9 mouse cellular contexts compared by ENCODE assay signal in genomic region chr11:63412364-63412991, GRCm38 (mm10).
DNase-seq lines count a peak whose midpoint lies in the region; ATAC-seq and TF ChIP-seq lines count a peak whose summit lies in the region.
"Had no signal": no experiment of that assay in that cellular context is flagged by ENCODE, and none has a peak within 500 bp of the region (broad histone marks: within the 10 kb centered on the region; RNA-seq: fewer than 3 reads in every experiment).

No protein-coding gene starts in this region.

- WGBS in lung, adult 2 months: 28% methylated on average over 18 of the region's 18 CpGs
- WGBS in forebrain, embryonic 12.5 days: 1% methylated on average over 18 of the region's 18 CpGs
- 8% methylated on average over 18 of the region's 18 CpGs for WGBS in liver, embryonic 11.5 days
- 16% methylated on average over 18 of the region's 18 CpGs for WGBS in stomach, embryonic 15.5 days

- peaks cover 4% of the 10 kb centered on the region for H3K4me1 ChIP-seq in lung, adult 2 months (ENCODE audit: control insufficient read depth, insufficient read depth, low read length)
- peaks cover 26% of the 10 kb centered on the region for H3K4me1 ChIP-seq in forebrain, embryonic 12.5 days
- H3K4me1 ChIP-seq in liver, embryonic 11.5 days (replicated peaks; ENCODE audit: control insufficient read depth, insufficient read depth, low read length): no peaks in the 10 kb centered on the region
- no peaks in the 10 kb centered on the region for H3K4me1 ChIP-seq in stomach, embryonic 15.5 days

- peak overlapping the region; percentile 48 for H3K4me2 ChIP-seq in forebrain, embryonic 12.5 days
- peak overlapping the region; percentile 57 for H3K4me2 ChIP-seq in liver, embryonic 11.5 days
- H3K4me2 ChIP-seq in stomach, embryonic 15.5 days: peak overlapping the region; percentile 54

- no peaks in the 10 kb centered on the region for H3K9me3 ChIP-seq in forebrain, embryonic 12.5 days
- no peaks in the 10 kb centered on the region for H3K9me3 ChIP-seq in liver, embryonic 11.5 days (ENCODE audit: control insufficient read depth, low read length)
- no peaks in the 10 kb centered on the region for H3K9me3 ChIP-seq in stomach, embryonic 15.5 days

- peak overlapping the region; percentile 29 for H3K4me3 ChIP-seq in lung, adult 2 months (replicated peaks; ENCODE audit: extremely low read depth, low read depth, low read length)
- H3K4me3 ChIP-seq in forebrain, embryonic 12.5 days (replicated peaks): peak overlapping the region; percentile 22; the same call in 1 of the 2 replicates
- peak overlapping the region; percentile 26; the same call in 1 of the 2 replicates for H3K4me3 ChIP-seq in liver, embryonic 11.5 days (ENCODE audit: low read depth, low read length)
- peak overlapping the region; percentile 25 for H3K4me3 ChIP-seq in stomach, embryonic 15.5 days (replicated peaks)

- DNase-seq in lung, adult 2 months: no peak
- no peak for DNase-seq in lung, postnatal 36 days
- DNase-seq in liver, embryonic 11.5 days (ENCODE audit: low spot score): no peak
- DNase-seq in adrenal gland, postnatal 4 days (ENCODE audit: low spot score in 2 of 2): no peak
- no peak for DNase-seq in urinary bladder, postnatal 10 days (ENCODE audit: low spot score)
- DNase-seq: adrenal gland, adult 2 months had no signal

- peak; percentile 70 for ATAC-seq in forebrain, embryonic 12.5 days (ENCODE audit: low FRiP score)
- ATAC-seq in liver, embryonic 11.5 days (replicated peaks; ENCODE audit: low FRiP score): no peak
- no peak for ATAC-seq in stomach, embryonic 15.5 days (ENCODE audit: insufficient read depth, low FRiP score, low read depth)
- ATAC-seq in megakaryocyte-erythroid progenitor cell, adult 5-6 weeks (replicated peaks; ENCODE audit: low FRiP score, low TSS enrichment, poor library complexity, severe bottlenecking): no peak

- 0 out of 2 replicates have a peak overlapping the region, but pooled peaks have one; percentile 36 for H3K9ac ChIP-seq in forebrain, embryonic 12.5 days
- H3K9ac ChIP-seq in liver, embryonic 11.5 days (ENCODE audit: low read depth, low read length): 0 out of 2 replicates have a peak overlapping the region, but pooled peaks have one; percentile 3
- H3K9ac ChIP-seq in stomach, embryonic 15.5 days: no peak overlapping the region

- no peaks in the 10 kb centered on the region for H3K36me3 ChIP-seq in forebrain, embryonic 12.5 days (replicated peaks)
- no peaks in the 10 kb centered on the region for H3K36me3 ChIP-seq in liver, embryonic 11.5 days (ENCODE audit: control insufficient read depth, insufficient read depth, low read length)
- H3K36me3 ChIP-seq in stomach, embryonic 15.5 days: no peaks in the 10 kb centered on the region

- H3K27me3 ChIP-seq in forebrain, embryonic 12.5 days: peaks cover 50% of the 10 kb centered on the region
- peaks cover 11% of the 10 kb centered on the region for H3K27me3 ChIP-seq in liver, embryonic 11.5 days (replicated peaks; ENCODE audit: control insufficient read depth, insufficient read depth, low read length)
- H3K27me3 ChIP-seq in stomach, embryonic 15.5 days (replicated peaks): no peaks in the 10 kb centered on the region

- no peak overlapping the region for H3K27ac ChIP-seq in forebrain, embryonic 12.5 days
- H3K27ac ChIP-seq in liver, embryonic 11.5 days (ENCODE audit: low read depth, low read length): no peak overlapping the region
- H3K27ac ChIP-seq in stomach, embryonic 15.5 days: no peak overlapping the region

- no peak for TF ChIP-seq POLR2A in lung, adult 2 months (IDR thresholded peaks at IDR 0.05; ENCODE audit: borderline replicate concordance, extremely low read depth, low read depth, low read length)

- TF ChIP-seq CTCF in lung, adult 2 months (IDR thresholded peaks at IDR 0.05; ENCODE audit: insufficient read depth, low read length): no peak
